Mouse (Mus musculus): ENCODE measurements at regions not wholly inside any gene's neighbourhood (a gene's known extent, or its start where the extent isn't known, plus 50 kb on each side); places are given as distances from the start of the nearest gene placed in this dataset.

DNA sequence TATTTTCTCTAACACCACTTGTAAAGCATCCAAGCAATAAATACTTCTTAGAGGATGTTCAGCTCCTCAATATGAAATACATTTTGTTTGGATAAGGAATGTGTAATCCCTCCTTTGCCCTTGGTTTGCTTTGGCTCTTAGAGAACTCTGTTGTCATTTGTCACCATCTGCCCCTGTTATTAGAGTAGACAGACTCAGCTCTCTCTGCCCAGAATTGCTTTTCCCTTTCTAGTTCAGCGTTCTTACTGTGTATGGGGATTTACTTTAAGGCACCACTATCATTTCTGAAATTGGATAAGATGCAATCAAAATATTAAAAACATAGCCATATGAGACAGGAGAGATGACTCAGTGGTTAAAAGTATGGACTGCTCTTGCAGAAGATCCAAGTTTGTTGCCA is 101.5 kb upstream of the Ednra start:
- Histone ChIP-seq H3K4me2 (no peak overlapping the region), H3K4me3 (no peak overlapping the region), H3K36me3 (no peaks in the 10 kb centered on the region), H3K4me1 (replicated peaks) (peaks cover 9% of the 10 kb centered on the region), H3K9me3 (no peaks in the 10 kb centered on the region), H3K27me3 (no peaks in the 10 kb centered on the region), H3K27ac (replicated peaks) (no peak overlapping the region), H3K9ac (no peak overlapping the region)
- no peak for ATAC-seq (ENCODE audit: low read depth)
- WGBS: 78% methylated on average over 1 of the region's 1 CpGs

DNA sequence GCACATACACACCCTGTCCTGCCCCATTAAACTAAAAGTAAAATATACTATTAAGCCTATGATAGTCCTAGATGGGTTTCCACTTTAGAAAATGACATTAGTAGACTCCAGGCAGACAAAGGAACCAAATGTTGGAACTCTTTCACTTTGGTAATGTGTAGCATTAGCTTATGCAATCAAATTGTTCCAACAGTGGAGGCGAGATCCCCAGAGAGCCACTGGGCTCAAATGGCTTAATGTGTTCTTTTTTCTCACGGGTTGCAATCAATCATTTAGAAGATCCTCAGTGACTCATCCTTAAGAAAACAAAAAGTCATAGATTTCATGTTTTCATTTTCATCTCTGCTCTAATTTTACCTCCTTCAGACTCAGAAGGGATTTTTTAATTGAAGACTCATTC is 102.0 kb upstream of the Ednra start:
- H3K27ac ChIP-seq (replicated peaks): no peak overlapping the region
- no peak overlapping the region for H3K9ac ChIP-seq
- 68% methylated on average over 2 of the region's 2 CpGs for WGBS
- H3K4me1 ChIP-seq (replicated peaks): peaks cover 9% of the 10 kb centered on the region
- no peak for ATAC-seq (ENCODE audit: low read depth)
- no peaks in the 10 kb centered on the region for H3K27me3 ChIP-seq
- no peaks in the 10 kb centered on the region for H3K9me3 ChIP-seq
- no peak overlapping the region for H3K4me2 ChIP-seq
- H3K36me3 ChIP-seq: no peaks in the 10 kb centered on the region
- no peak overlapping the region for H3K4me3 ChIP-seq

DNA sequence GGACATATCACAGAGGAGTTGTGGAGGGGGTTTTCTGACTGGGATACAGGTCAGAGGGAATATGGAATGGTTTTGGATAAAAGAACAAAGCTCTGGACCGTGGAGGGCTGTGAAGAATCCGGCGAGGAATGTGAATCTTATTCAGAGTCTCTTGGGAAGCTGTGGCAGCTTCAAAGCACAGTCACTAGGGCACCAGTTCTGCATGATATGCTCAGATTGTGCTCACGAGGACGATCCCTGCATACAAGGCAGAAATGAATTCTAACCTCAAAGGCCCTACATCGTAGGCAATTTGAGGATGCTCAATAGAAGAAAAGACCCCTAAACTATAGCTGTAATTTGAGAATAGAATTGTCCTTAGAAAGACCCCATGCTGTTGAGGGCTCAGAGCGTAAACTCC is 103.8 kb upstream of the Ednra start:
- no peaks in the 10 kb centered on the region for H3K9me3 ChIP-seq
- H3K36me3 ChIP-seq: no peaks in the 10 kb centered on the region
- no peak for ATAC-seq (ENCODE audit: low read depth)
- 21% methylated on average over 7 of the region's 7 CpGs for WGBS
- no peaks in the 10 kb centered on the region for H3K27me3 ChIP-seq
- no peak overlapping the region for H3K27ac ChIP-seq (replicated peaks)
- no peak overlapping the region for H3K4me2 ChIP-seq
- peaks cover 9% of the 10 kb centered on the region for H3K4me1 ChIP-seq (replicated peaks)
- no peak overlapping the region for H3K9ac ChIP-seq
- H3K4me3 ChIP-seq: no peak overlapping the region

DNA sequence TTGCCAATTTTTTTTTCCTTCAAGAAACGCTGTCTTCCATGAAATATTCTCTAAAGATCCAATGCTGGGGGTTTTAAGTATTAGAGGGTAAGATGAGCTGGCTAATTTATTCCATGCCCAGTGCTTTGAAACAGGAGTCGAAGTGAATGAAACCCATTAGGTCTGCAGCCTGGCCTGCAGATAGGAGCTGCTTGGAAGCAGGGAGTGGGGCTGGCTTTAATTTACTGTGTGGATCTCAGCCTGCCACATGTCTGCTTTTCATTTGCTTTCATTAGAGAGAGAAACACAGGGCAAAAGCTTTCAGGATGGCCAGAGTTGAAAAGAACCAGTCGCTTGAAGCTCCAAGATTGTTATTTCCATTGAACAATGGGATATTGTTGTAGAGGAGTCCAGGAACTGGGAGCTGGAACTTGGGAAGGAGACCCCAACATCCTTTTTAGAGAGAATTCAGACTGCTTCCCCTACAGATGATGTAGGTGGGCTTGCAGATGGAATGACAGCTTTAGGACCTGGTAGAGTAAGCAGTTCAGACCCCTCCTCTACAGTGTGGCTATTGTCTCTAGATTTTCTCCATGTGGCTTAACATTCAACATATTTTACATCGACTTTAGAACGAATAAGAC is 105.0 kb upstream of the Ednra start:
- H3K36me3 ChIP-seq: no peaks in the 10 kb centered on the region
- H3K4me2 ChIP-seq: no peak overlapping the region
- no peaks in the 10 kb centered on the region for H3K27me3 ChIP-seq
- H3K27ac ChIP-seq (replicated peaks): no peak overlapping the region
- peaks cover 9% of the 10 kb centered on the region for H3K4me1 ChIP-seq (replicated peaks)
- 49% methylated on average over 5 of the region's 5 CpGs for WGBS
- ATAC-seq (ENCODE audit: low read depth): no peak
- H3K9ac ChIP-seq: no peak overlapping the region
- no peaks in the 10 kb centered on the region for H3K9me3 ChIP-seq
- H3K4me3 ChIP-seq: no peak overlapping the region

DNA sequence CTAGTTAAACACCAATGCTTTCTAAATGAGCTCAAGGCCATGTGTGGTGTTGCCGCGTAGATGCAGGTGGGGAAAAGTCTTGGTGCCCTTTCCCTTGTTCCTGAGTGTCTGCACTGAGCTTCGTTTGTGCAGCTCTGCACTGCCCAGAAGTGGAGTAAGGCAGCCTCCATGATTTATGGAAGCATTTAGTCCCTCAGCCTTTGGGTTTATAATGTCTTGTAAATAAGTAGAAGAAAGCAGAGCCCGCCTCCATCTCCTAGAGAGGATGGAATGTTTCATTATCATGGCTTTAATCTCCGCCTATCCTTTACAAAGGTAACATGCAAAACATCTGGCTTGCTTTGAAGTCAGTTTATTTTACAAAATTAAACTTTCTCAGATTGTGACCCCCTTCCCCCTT is 105.5 kb upstream of the Ednra start:
- H3K27me3 ChIP-seq: no peaks in the 10 kb centered on the region
- no peak overlapping the region for H3K4me2 ChIP-seq
- ATAC-seq (ENCODE audit: low read depth): no peak
- no peak overlapping the region for H3K27ac ChIP-seq (replicated peaks)
- peaks cover 9% of the 10 kb centered on the region for H3K4me1 ChIP-seq (replicated peaks)
- no peak overlapping the region for H3K9ac ChIP-seq
- WGBS: 58% methylated on average over 5 of the region's 5 CpGs
- no peak overlapping the region for H3K4me3 ChIP-seq
- no peaks in the 10 kb centered on the region for H3K9me3 ChIP-seq
- no peaks in the 10 kb centered on the region for H3K36me3 ChIP-seq

DNA sequence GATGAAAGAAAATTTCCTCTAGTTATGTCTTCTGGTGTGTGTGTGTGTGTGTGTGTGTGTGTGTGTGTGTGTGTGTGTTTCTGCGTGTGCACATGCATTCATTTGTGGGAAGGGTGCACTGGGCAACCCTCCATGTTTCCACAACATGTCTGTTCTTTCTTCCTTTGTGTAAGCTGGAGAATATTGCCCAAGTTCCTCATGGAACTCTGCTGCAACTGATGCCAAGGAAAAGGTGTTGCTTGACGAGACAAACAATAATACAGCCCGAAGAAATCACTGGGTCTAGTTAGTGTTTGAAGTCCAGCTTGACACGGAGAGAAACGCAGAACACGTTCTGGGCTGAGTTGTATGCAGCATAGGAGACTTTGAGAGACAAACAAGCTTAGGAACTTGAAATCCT is 110.0 kb upstream of the Ednra start:
- ATAC-seq (ENCODE audit: low read depth): no peak
- H3K4me3 ChIP-seq: no peak overlapping the region
- no peaks in the 10 kb centered on the region for H3K27me3 ChIP-seq
- WGBS: 77% methylated on average over 6 of the region's 6 CpGs
- H3K9me3 ChIP-seq: no peaks in the 10 kb centered on the region
- no peak overlapping the region for H3K9ac ChIP-seq
- no peak overlapping the region for H3K4me2 ChIP-seq
- H3K27ac ChIP-seq (replicated peaks): no peak overlapping the region
- 0 out of 2 replicates have a peak, but pooled peaks cover 2% of the 10 kb centered on the region for H3K4me1 ChIP-seq (replicated peaks)
- no peaks in the 10 kb centered on the region for H3K36me3 ChIP-seq

DNA sequence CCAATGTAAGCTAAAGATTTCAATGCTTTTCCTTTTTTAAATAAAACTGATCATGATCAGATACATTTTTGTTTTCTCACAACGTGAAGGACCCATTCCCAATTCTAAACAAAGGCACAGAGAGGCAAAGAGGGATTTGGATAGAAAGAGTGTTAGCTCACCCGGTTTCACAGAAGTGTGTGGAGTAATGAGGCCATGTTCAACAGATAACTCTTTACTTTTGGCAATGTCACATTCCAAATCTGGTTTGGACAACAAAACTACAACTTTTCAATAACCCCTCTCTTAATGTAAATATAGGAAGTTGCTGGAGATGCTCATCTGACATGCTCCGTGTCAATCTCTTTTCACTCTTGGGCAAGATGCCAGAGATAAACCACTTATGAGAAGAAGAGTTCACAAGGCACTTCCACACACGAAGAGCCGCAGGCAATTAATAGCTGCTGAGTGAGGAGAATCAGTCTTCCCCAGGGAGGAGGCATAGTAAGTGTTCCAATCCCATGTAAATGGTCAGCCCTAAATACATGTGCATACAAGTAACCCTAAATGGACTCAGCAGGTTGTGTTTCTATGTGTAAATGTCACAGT is 112.7 kb upstream of the Ednra start:
- ATAC-seq (ENCODE audit: low read depth): no peak
- no peak overlapping the region for H3K4me3 ChIP-seq
- no peaks in the 10 kb centered on the region for H3K36me3 ChIP-seq
- no peak overlapping the region for H3K9ac ChIP-seq
- WGBS: 75% methylated on average over 5 of the region's 5 CpGs
- H3K27ac ChIP-seq (replicated peaks): no peak overlapping the region
- H3K27me3 ChIP-seq: no peaks in the 10 kb centered on the region
- H3K4me2 ChIP-seq: no peak overlapping the region
- no peaks in the 10 kb centered on the region for H3K4me1 ChIP-seq (replicated peaks)
- H3K9me3 ChIP-seq: no peaks in the 10 kb centered on the region

DNA sequence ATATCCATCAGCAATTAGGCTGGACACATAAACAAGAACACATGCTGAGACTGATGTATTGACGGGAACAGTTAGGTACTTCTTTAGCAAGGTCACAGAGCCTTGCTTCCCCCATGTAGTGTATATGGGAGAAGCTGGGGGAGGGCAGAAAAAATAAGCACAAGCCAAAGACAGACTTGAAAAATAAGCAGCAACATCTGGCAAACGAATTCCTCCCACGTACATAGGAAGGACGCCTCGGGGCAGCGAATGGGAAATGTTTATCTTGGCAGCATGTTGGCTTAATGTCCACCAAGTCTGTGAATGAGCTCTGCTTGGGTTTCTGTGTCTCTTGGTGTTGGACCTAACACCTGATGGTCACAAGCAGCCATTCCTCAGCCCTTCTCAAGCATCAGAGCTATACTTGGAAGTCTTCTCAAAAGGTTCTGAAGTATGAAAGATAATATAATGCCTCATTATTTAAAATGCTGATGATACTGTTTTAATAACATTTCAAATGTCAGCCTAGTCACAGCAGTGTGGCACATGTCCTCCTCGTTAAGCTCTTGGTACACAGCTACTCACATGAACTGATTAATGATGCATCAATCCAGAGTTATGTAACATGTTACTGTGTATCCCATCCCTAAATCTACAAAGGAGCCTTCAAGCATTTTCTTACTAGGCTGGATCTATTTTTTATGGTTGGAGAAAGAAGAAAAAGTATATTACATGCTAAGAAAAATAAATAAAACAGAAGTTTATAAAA is 118.3 kb upstream of the Ednra start:
- Histone ChIP-seq H3K9ac (no peak overlapping the region), H3K27me3 (no peaks in the 10 kb centered on the region), H3K27ac (replicated peaks) (no peak overlapping the region), H3K4me2 (no peak overlapping the region), H3K9me3 (no peaks in the 10 kb centered on the region), H3K36me3 (no peaks in the 10 kb centered on the region), H3K4me1 (replicated peaks) (no peaks in the 10 kb centered on the region), H3K4me3 (no peak overlapping the region)
- 68% methylated on average over 7 of the region's 7 CpGs for WGBS
- no peak for ATAC-seq (ENCODE audit: low read depth)

DNA sequence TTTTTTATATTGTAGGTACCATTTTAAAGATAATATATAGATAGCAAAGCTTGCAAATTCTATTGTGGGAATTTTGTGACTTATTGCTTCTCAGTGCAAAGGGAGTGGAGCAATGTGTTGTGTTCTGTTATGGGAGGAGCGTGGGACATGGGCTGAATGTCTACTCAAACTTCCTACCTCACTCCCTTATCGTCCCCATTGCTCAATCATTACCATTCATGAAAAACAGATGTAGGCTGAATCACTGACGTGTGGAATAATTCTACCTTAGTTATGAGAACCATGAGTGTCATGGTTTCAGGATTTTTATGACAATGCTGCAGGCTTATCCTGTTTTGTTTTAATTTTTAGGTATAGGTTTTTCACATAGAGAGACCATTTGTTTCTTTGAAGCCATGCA is 119.0 kb upstream of the Ednra start:
- no peak for ATAC-seq (ENCODE audit: low read depth)
- no peak overlapping the region for H3K27ac ChIP-seq (replicated peaks)
- no peak overlapping the region for H3K9ac ChIP-seq
- H3K36me3 ChIP-seq: no peaks in the 10 kb centered on the region
- no peaks in the 10 kb centered on the region for H3K4me1 ChIP-seq (replicated peaks)
- no peak overlapping the region for H3K4me3 ChIP-seq
- no peaks in the 10 kb centered on the region for H3K27me3 ChIP-seq
- 73% methylated on average over 3 of the region's 3 CpGs for WGBS
- no peaks in the 10 kb centered on the region for H3K9me3 ChIP-seq
- no peak overlapping the region for H3K4me2 ChIP-seq

DNA sequence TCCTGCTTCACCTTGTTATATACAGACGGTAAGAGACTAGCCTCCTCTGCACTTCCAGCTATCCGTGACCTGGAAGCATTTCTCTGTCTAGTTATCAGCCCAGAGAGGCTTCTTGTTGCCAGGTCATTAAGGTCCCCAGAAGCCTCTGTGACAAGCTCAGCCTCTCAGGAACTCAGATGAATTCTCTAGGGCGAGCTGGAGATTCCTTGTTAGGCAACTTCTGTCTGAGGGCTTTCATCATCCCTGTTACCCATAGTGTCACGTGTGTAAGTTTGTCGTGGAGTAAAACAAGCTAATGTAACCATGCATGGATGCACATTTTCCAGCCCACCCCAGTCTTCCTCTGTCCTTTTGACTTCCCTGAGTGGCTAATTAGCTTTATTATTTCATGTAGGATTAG is 126.3 kb upstream of the Ednra start:
- H3K27me3 ChIP-seq: no peaks in the 10 kb centered on the region
- no peak overlapping the region for H3K9ac ChIP-seq
- WGBS: 85% methylated on average over 5 of the region's 5 CpGs
- 0 out of 2 replicates have a peak, but pooled peaks cover 5% of the 10 kb centered on the region for H3K9me3 ChIP-seq
- H3K4me3 ChIP-seq: no peak overlapping the region
- H3K27ac ChIP-seq (replicated peaks): no peak overlapping the region
- H3K4me2 ChIP-seq: no peak overlapping the region
- no peak for ATAC-seq (ENCODE audit: low read depth)
- H3K4me1 ChIP-seq (replicated peaks): no peaks in the 10 kb centered on the region
- no peaks in the 10 kb centered on the region for H3K36me3 ChIP-seq

DNA sequence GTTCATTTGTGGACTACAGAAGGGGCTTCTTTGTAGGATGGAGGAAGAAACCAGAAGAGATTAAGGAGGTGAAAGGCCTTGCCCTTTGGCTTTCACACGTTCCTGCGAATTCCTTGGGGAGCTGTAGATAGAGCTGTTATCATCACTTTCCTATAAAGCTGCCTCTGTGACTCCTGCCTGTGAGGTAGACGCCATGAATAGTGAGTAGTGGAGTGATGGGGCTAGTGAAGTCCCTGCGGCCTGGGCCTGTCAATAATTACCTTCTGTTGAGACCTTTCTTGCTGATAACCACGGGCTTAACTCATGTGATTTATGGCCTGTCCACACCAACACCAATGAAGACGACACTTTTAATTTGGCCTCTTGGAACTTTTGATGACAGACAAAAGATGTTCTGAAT is 146.0 kb upstream of the Ednra start:
- Histone ChIP-seq H3K27ac (replicated peaks) (no peak overlapping the region), H3K4me3 (no peak overlapping the region), H3K4me1 (replicated peaks) (no peaks in the 10 kb centered on the region), H3K4me2 (no peak overlapping the region), H3K27me3 (no peaks in the 10 kb centered on the region), H3K9ac (no peak overlapping the region), H3K36me3 (no peaks in the 10 kb centered on the region), H3K9me3 (no peaks in the 10 kb centered on the region)
- 37% methylated on average over 6 of the region's 6 CpGs for WGBS
- no peak for ATAC-seq (ENCODE audit: low read depth)

DNA sequence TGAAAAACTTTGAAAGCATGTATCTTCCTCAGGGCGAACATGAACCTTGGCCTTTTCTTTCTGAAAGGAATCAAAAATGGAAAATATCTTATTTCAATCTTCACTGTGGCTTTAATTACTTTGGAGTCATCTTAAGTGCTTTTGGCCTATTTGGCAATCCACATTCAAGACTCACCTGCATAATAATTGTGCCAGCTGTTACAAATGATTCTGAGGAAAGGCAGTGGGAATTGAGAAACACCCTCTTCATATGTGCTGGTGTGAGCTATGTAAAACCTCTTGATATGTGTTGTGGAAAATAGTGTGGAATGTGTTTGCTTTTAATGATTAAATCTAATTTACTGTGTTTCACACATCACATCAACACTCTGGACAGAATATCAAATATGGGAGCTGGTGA is 148.5 kb upstream of the Ednra start:
- no peak overlapping the region for H3K27ac ChIP-seq (replicated peaks)
- ATAC-seq (ENCODE audit: low read depth): no peak
- WGBS: 98% methylated on average over 1 of the region's 1 CpGs
- H3K9me3 ChIP-seq: no peaks in the 10 kb centered on the region
- H3K27me3 ChIP-seq: no peaks in the 10 kb centered on the region
- no peak overlapping the region for H3K4me2 ChIP-seq
- H3K9ac ChIP-seq: no peak overlapping the region
- no peaks in the 10 kb centered on the region for H3K4me1 ChIP-seq (replicated peaks)
- no peaks in the 10 kb centered on the region for H3K36me3 ChIP-seq
- no peak overlapping the region for H3K4me3 ChIP-seq

DNA sequence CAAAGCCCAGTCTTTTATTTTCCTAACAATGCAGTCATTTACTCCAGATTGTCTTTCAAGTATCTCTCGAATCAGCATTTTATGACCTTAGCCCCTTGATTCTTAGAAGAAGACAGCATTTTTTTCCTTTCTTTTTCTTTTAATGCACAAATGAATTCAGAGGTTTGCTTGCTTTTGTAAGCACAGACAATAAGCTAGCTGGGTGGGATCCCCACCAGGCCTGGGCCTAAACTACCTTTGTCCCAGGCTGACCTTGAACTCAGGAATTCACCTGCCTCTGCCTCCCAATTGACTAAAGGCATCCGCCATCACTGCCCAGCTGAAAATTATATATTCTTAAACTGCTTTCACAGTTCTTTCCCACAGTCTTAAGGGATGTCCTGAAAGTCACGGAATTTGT is 195.5 kb upstream of the Ednra start:
- no peak overlapping the region for H3K4me2 ChIP-seq
- no peak overlapping the region for H3K9ac ChIP-seq
- no peak overlapping the region for H3K4me3 ChIP-seq
- H3K4me1 ChIP-seq (replicated peaks): no peaks in the 10 kb centered on the region
- no peak overlapping the region for H3K27ac ChIP-seq (replicated peaks)
- H3K36me3 ChIP-seq: no peaks in the 10 kb centered on the region
- no peak for ATAC-seq (ENCODE audit: low read depth)
- WGBS: 80% methylated on average over 3 of the region's 3 CpGs
- peaks cover 2% of the 10 kb centered on the region; the same call in 1 of the 2 replicates for H3K9me3 ChIP-seq
- H3K27me3 ChIP-seq: no peaks in the 10 kb centered on the region

All from neural tube, embryonic 13.5 days (tissue).